Comparison of ENCODE assay signal across 18 mouse cellular contexts in genomic region chr11:32590205-32590604, GRCm38 (mm10). TPM values are rescaled to one million over a fixed set of nuclear protein-coding genes. Genes with fewer than 3 reads are reported as not detected.
DNase-seq lines count a peak whose midpoint lies in the region; TF ChIP-seq lines count a peak whose summit lies in the region.
"Had no signal": no experiment of that assay in that cellular context is flagged by ENCODE, and none has a peak within 500 bp of the region (broad histone marks: within the 10 kb centered on the region; RNA-seq: fewer than 3 reads in every experiment).

No protein-coding gene starts in this region.

- DNase-seq in cerebellum, adult 2 months, result peak; percentile 43 to 57
- DNase-seq in cerebellum, adult 18-20 months, result no peak
- peak; percentile 66 for DNase-seq in cerebellum, adult 9-11 months
- no peak for DNase-seq in cerebellum, postnatal 4 days (ENCODE audit: low spot score in 2 of 2)
- no peak for DNase-seq in gastrocnemius, adult 2 months
- DNase-seq in gastrocnemius, adult 18-20 months (ENCODE audit: low spot score), result no peak
- DNase-seq: adrenal gland, adult 8-10 months; adrenal gland, postnatal 14 days; adrenal gland, postnatal 36 days; B cell, adult 2 months; forebrain, postnatal 0 days had no signal

- H3K4me1 ChIP-seq in cerebellum, adult 2 months (ENCODE audit: control insufficient read depth, insufficient read depth, low read length), result peaks cover 52% of the 10 kb centered on the region

- TF ChIP-seq POLR2A in cerebellum, adult 2 months (IDR thresholded peaks at IDR 0.05; ENCODE audit: borderline replicate concordance, insufficient read depth, low read length), result no peak

- TF ChIP-seq CTCF in cerebellum, adult 2 months (IDR thresholded peaks at IDR 0.05; ENCODE audit: borderline replicate concordance, insufficient read depth, low read depth, low read length), result no peak
- no peak for TF ChIP-seq CTCF in gastrocnemius, adult 2 months (IDR thresholded peaks at IDR 0.05)

- WGBS in cerebellum, adult 2 months, result 40% methylated on average over 6 of the region's 6 CpGs

- intact Hi-C loops in gastrocnemius, adult 2 months (cut with DNase I), result loop anchor here (5.0 kb wide), 1 partner anchor 238 kb away; no protein-coding TSS in a partner anchor

- no peak overlapping the region for H3K4me3 ChIP-seq in cerebellum, adult 2 months (replicated peaks; ENCODE audit: insufficient read depth, low read depth, low read length)
- H3K4me3 ChIP-seq in gastrocnemius, adult 2 months, result no peak overlapping the region
- H3K4me3 ChIP-seq: embryonic facial prominence, embryonic 10.5 days; embryonic facial prominence, embryonic 12.5 days; forebrain, embryonic 13.5 days; forebrain, embryonic 15.5 days had no signal

- no peaks in the 10 kb centered on the region for H3K27me3 ChIP-seq in cerebellum, adult 2 months (ENCODE audit: control insufficient read depth, insufficient read depth, low read length)
- H3K27me3 ChIP-seq: CH12.LX; embryonic facial prominence, embryonic 12.5 days; forebrain, embryonic 13.5 days; forebrain, embryonic 15.5 days; Patski had no signal

- H3K27ac ChIP-seq in cerebellum, adult 2 months (ENCODE audit: insufficient read depth, low read length), result peak overlapping the region; percentile 92
- peak overlapping the region; percentile 20; the same call in 1 of the 2 replicates for H3K27ac ChIP-seq in gastrocnemius, adult 2 months
- H3K27ac ChIP-seq: embryonic facial prominence, embryonic 10.5 days; embryonic facial prominence, embryonic 12.5 days; forebrain, embryonic 13.5 days; forebrain, embryonic 15.5 days had no signal

RNA-seq across cellular contexts. Expression of gene Fbxw11, which starts 52.3 kb away (rescaled TPM):
- 122 and 132 TPM in 2 replicates for polyA plus RNA-seq in cerebellum, adult 2 months (2012; rRNA removed)
- 10 to 100 TPM; 56.9 to 68.9 TPM for total RNA-seq in gastrocnemius, adult 2 months (2021)
- 10 to 100 TPM; 55.5 to 66.3 TPM for total RNA-seq in gastrocnemius, adult 18-20 months (2021)

RNA-seq across cellular contexts. Expression of gene Stk10, which starts 57.1 kb away (rescaled TPM):
- 19.6 and 21.6 TPM in 2 replicates for polyA plus RNA-seq in cerebellum, adult 2 months (2012; rRNA removed)
- 1 to 10 TPM; 1.9 to 3.8 TPM for total RNA-seq in gastrocnemius, adult 2 months (2021)
- 1 to 10 TPM; 2.2 to 4.4 TPM for total RNA-seq in gastrocnemius, adult 18-20 months (2021)

RNA-seq across cellular contexts. Expression of gene Efcab9, which starts 58.3 kb away (rescaled TPM):
- 0.97 and 1.4 TPM in 2 replicates for polyA plus RNA-seq in cerebellum, adult 2 months (2012; rRNA removed)
- total RNA-seq in gastrocnemius, adult 2 months (2021), result 1 to 10 TPM; 1.0 to 2.0 TPM
- 1 to 10 TPM; 1.8 to 2.6 TPM for total RNA-seq in gastrocnemius, adult 18-20 months (2021)
- total RNA-seq: adrenal gland, postnatal 14 days; forebrain, postnatal 0 days had no signal
- polyA plus RNA-seq: embryonic facial prominence, embryonic 10.5 days; G1E had no signal

Comparison
In these comparisons a context has a peak if more than half of its experiments do, and no peak if none do; other contexts are left out.
1. DNase-seq: peak in cerebellum, adult 2 months (2 of 2) and cerebellum, adult 9-11 months (single experiment); none in cerebellum, adult 18-20 months (0 of 2), cerebellum, postnatal 4 days (0 of 2), gastrocnemius, adult 2 months (single experiment) and gastrocnemius, adult 18-20 months (single experiment).